Mouse (Mus musculus) right cerebral cortex, postnatal 10 days (tissue): ENCODE measurements around the gene Il17rb.

Source experiments
- DNase-seq, 2 experiments: peaks; one replicate each; pipeline ENCODE4 v3.0.0; 2021; ENCODE audit warnings: low spot score in 2 of 2

Il17rb gene

DNA sequence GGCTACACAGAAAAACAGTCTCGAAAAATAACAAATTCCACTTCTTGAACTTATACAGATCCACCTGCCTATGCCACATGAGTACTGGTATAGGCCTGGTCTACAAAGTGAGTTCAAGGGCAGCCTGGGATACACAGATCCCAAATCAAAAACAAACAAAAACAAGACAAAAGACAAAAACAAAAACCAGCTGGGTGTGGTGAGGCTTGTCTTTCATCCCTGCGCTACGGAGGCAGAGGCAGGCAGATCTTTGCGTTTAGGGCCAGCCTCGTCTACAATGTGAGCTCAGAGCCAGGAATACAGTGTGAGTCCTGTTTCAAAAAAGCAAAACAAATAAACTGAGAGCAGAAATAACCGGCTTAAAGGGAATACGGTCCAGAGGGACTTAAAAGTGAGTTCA lies 41.1 kb downstream of the Il17rb start:
- DNase-seq = no peak

DNA sequence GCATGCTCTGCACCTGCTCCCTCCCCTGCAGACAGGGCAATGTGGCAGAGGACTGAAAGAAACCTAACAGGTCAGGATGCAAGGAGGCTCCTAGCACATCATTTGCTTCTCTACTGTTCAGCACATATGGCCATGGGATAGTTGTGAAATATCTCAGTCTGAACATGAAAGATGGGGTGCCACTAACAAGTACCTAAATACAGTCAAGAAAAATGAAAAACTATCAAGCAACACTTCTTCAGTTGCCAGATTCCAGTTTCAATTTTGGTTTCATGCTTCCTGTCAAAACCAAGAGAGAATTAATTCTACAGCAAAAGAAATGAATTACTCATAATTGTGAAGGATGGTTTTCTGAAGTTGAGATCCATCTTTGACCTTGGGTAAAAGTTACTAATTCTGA lies 51.3 kb downstream of the Il17rb start:
- DNase-seq = no peak

GRCm38 (mm10) chr14:29950805-29951204 lies 57.9 kb downstream of the Il17rb start:
- DNase-seq = no peak

DNA sequence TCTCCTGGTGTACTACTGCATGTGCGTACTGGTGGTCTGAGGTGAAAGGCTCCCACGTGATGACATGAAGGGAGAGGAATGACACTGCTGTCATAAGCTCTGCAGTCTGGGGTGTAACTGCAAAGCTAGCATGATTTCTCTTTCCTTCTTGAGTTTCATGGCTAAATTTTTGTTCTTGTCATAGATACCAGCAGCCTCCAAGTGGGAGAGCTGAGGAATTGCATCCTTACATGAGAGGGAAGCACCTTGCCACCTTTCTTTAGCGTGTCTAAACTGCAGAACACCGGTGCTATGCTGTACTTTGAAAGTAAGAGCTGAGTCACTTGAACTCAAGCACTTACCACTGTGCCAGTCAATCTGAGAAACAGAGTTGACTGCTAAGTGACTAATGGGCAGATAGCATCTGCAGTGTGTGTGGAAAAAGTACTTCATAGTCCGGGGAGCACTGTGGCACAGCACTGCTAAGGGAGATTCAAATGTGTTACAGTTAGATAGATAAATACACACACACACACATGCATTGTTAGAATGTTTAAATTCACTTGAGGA lies 61.9 kb downstream of the Il17rb start:
- peak in 1 of 2 experiments; percentile 15 for DNase-seq
